27 mouse cellular contexts compared by ENCODE assay signal in the genomic region with DNA sequence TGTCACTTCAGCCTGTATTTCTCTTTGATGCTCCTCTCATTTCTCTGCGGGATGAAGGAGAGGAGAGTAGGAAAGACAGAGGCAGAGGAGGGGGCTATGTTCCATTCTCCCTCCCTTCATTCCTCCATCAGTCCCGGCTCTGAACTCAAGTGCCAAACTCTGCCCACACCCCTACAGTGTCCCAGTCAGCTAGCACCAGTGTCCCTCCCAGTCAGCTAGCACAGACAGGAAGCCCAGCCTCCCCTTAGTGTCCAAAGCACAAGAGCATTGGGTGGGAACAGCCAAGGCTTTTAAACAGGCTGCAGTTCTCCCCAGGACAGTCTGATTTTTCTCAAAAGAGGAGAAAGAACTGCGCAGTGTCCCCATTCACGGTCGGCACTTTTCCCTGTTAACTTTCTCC.
DNase-seq lines count a peak whose midpoint lies in the region; ATAC-seq and TF ChIP-seq lines count a peak whose summit lies in the region.
"Had no signal": no experiment of that assay in that cellular context is flagged by ENCODE, and none has a peak within 500 bp of the region (broad histone marks: within the 10 kb centered on the region; RNA-seq: fewer than 3 reads in every experiment).

No protein-coding gene starts in this region.

- DNase-seq in cerebellum, adult 11-12 months, result peak; percentile 12
- no peak for DNase-seq in cerebellum, adult 11 months
- peak; percentile 46 for DNase-seq in heart, embryonic 10.5 days (ENCODE audit: low spot score)
- DNase-seq in heart, adult 2 months, result no peak
- DNase-seq in limb, embryonic 10.5 days (ENCODE audit: low spot score), result no peak
- peak; percentile 9 for DNase-seq in stomach, postnatal 0 days (ENCODE audit: low spot score)
- DNase-seq: adrenal gland, postnatal 14 days; forebrain, postnatal 0 days; layer of hippocampus, adult 9-11 months; liver; lung, adult 2 months; lung, postnatal 10 days; right cerebral cortex, postnatal 4 days; thymus, adult 2 months; thymus, postnatal 36 days had no signal

- H3K27ac ChIP-seq in heart, embryonic 10.5 days, result no peak overlapping the region
- H3K27ac ChIP-seq in heart, adult 2 months, result no peak overlapping the region
- peak overlapping the region; percentile 86 for H3K27ac ChIP-seq in limb, embryonic 12.5 days
- no peak overlapping the region for H3K27ac ChIP-seq in limb, embryonic 10.5 days
- no peak overlapping the region for H3K27ac ChIP-seq in stomach, postnatal 0 days (replicated peaks)
- no peak overlapping the region for H3K27ac ChIP-seq in forebrain, embryonic 13.5 days
- H3K27ac ChIP-seq: heart, embryonic 15.5 days; hindbrain, embryonic 12.5 days; hindbrain, postnatal 0 days; intestine, embryonic 15.5 days; liver, embryonic 14.5 days; macrophage; midbrain, embryonic 13.5 days had no signal

- H3K9ac ChIP-seq in heart, adult 2 months (ENCODE audit: low read depth, low read length), result no peak overlapping the region
- H3K9ac ChIP-seq in limb, embryonic 12.5 days (replicated peaks), result no peak overlapping the region
- H3K9ac ChIP-seq in stomach, postnatal 0 days (ENCODE audit: low read length), result no peak overlapping the region
- H3K9ac ChIP-seq in forebrain, embryonic 13.5 days, result no peak overlapping the region
- H3K9ac ChIP-seq: forebrain, postnatal 0 days; heart, embryonic 15.5 days; hindbrain, embryonic 12.5 days; intestine, embryonic 15.5 days; liver, embryonic 14.5 days; midbrain, embryonic 13.5 days had no signal

- peak; percentile 40; the same call in 1 of the 2 replicates for ATAC-seq in limb, embryonic 12.5 days (ENCODE audit: insufficient number of reproducible peaks, insufficient read depth, low FRiP score, low TSS enrichment, low read depth)
- no peak for ATAC-seq in stomach, postnatal 0 days (ENCODE audit: low FRiP score, low TSS enrichment)
- no peak for ATAC-seq in forebrain, embryonic 13.5 days
- ATAC-seq: forebrain, postnatal 0 days; hindbrain, postnatal 0 days; intestine, embryonic 15.5 days; midbrain, embryonic 13.5 days; Patski had no signal

- TF ChIP-seq CTCF in heart, adult 2 months (IDR thresholded peaks at IDR 0.05), result no peak
- TF ChIP-seq CTCF in stomach, postnatal 0 days (IDR thresholded peaks at IDR 0.05; ENCODE audit: low read depth), result no peak

- H3K27me3 ChIP-seq in heart, embryonic 10.5 days (ENCODE audit: insufficient read depth, poor library complexity, severe bottlenecking), result no peaks in the 10 kb centered on the region
- no peaks in the 10 kb centered on the region for H3K27me3 ChIP-seq in heart, adult 2 months (ENCODE audit: control insufficient read depth, insufficient read depth, low read length)
- H3K27me3 ChIP-seq in limb, embryonic 12.5 days, result no peaks in the 10 kb centered on the region
- no peaks in the 10 kb centered on the region for H3K27me3 ChIP-seq in limb, embryonic 10.5 days (ENCODE audit: low read depth, poor library complexity, severe bottlenecking)
- H3K27me3 ChIP-seq in stomach, postnatal 0 days (ENCODE audit: control insufficient read depth, insufficient read depth, low read length), result no peaks in the 10 kb centered on the region
- H3K27me3 ChIP-seq in forebrain, embryonic 13.5 days, result no peaks in the 10 kb centered on the region
- H3K27me3 ChIP-seq: heart, embryonic 15.5 days; hindbrain, embryonic 12.5 days; intestine, embryonic 15.5 days; midbrain, embryonic 13.5 days; Patski had no signal

- no peaks in the 10 kb centered on the region for H3K9me3 ChIP-seq in heart, embryonic 10.5 days
- no peaks in the 10 kb centered on the region for H3K9me3 ChIP-seq in limb, embryonic 12.5 days
- no peaks in the 10 kb centered on the region for H3K9me3 ChIP-seq in limb, embryonic 10.5 days (replicated peaks)
- no peaks in the 10 kb centered on the region for H3K9me3 ChIP-seq in stomach, postnatal 0 days (ENCODE audit: control insufficient read depth, low read length)
- no peaks in the 10 kb centered on the region for H3K9me3 ChIP-seq in forebrain, embryonic 13.5 days (replicated peaks)
- H3K9me3 ChIP-seq: G1E; heart, embryonic 15.5 days; hindbrain, embryonic 12.5 days; intestine, embryonic 15.5 days; midbrain, embryonic 13.5 days had no signal

- no peak for TF ChIP-seq POLR2A in heart, adult 2 months (IDR thresholded peaks at IDR 0.05; ENCODE audit: insufficient read depth, low read depth, low read length)

- H3K4me3 ChIP-seq in heart, embryonic 10.5 days, result no peak overlapping the region
- H3K4me3 ChIP-seq in heart, adult 2 months, result no peak overlapping the region
- H3K4me3 ChIP-seq in limb, embryonic 12.5 days (replicated peaks), result no peak overlapping the region
- no peak overlapping the region for H3K4me3 ChIP-seq in limb, embryonic 10.5 days
- no peak overlapping the region for H3K4me3 ChIP-seq in stomach, postnatal 0 days (ENCODE audit: low read depth, low read length)
- H3K4me3 ChIP-seq in forebrain, embryonic 13.5 days, result no peak overlapping the region
- H3K4me3 ChIP-seq: erythroblast, embryonic 14.5 days; heart, embryonic 15.5 days; hindbrain, embryonic 12.5 days; intestine, embryonic 15.5 days; midbrain, embryonic 13.5 days had no signal

- intact Hi-C loops in heart, adult 2 months (cut with DNase I), result no loop called here

- 0 out of 2 replicates have a peak overlapping the region, but pooled peaks have one; percentile 13 for H3K4me2 ChIP-seq in limb, embryonic 12.5 days
- no peak overlapping the region for H3K4me2 ChIP-seq in stomach, postnatal 0 days (replicated peaks; ENCODE audit: low read depth)
- H3K4me2 ChIP-seq in forebrain, embryonic 13.5 days, result no peak overlapping the region
- H3K4me2 ChIP-seq: heart, embryonic 15.5 days; hindbrain, embryonic 12.5 days; intestine, embryonic 15.5 days; midbrain, embryonic 13.5 days had no signal

- no peaks in the 10 kb centered on the region for H3K36me3 ChIP-seq in heart, embryonic 10.5 days
- no peaks in the 10 kb centered on the region for H3K36me3 ChIP-seq in heart, adult 2 months (ENCODE audit: control insufficient read depth, insufficient read depth, low read length)
- H3K36me3 ChIP-seq in limb, embryonic 12.5 days, result no peaks in the 10 kb centered on the region
- H3K36me3 ChIP-seq in limb, embryonic 10.5 days, result no peaks in the 10 kb centered on the region
- no peaks in the 10 kb centered on the region for H3K36me3 ChIP-seq in stomach, postnatal 0 days (ENCODE audit: control insufficient read depth, insufficient read depth, low read length)
- H3K36me3 ChIP-seq in forebrain, embryonic 13.5 days (ENCODE audit: poor library complexity, severe bottlenecking), result no peaks in the 10 kb centered on the region
- H3K36me3 ChIP-seq: G1E; heart, embryonic 15.5 days; hindbrain, embryonic 12.5 days; intestine, embryonic 15.5 days; midbrain, embryonic 13.5 days had no signal

- no peaks in the 10 kb centered on the region for H3K79me2 ChIP-seq in heart, adult 2 months (replicated peaks; ENCODE audit: control insufficient read depth, insufficient read depth, low read length)

- H3K4me1 ChIP-seq in heart, embryonic 10.5 days, result no peaks in the 10 kb centered on the region
- H3K4me1 ChIP-seq in heart, adult 2 months (ENCODE audit: control insufficient read depth, insufficient read depth, low read length), result no peaks in the 10 kb centered on the region
- peaks cover 26% of the 10 kb centered on the region for H3K4me1 ChIP-seq in limb, embryonic 12.5 days (replicated peaks)
- peaks cover 3% of the 10 kb centered on the region for H3K4me1 ChIP-seq in limb, embryonic 10.5 days
- no peaks in the 10 kb centered on the region for H3K4me1 ChIP-seq in stomach, postnatal 0 days (replicated peaks; ENCODE audit: control insufficient read depth, insufficient read depth)
- no peaks in the 10 kb centered on the region for H3K4me1 ChIP-seq in forebrain, embryonic 13.5 days
- H3K4me1 ChIP-seq: heart, embryonic 15.5 days; hindbrain, embryonic 12.5 days; intestine, embryonic 15.5 days; midbrain, embryonic 13.5 days had no signal

- WGBS in heart, embryonic 10.5 days, result 64% methylated on average over 5 of the region's 5 CpGs
- WGBS in heart, adult 2 months, result 58% methylated on average over 5 of the region's 5 CpGs
- WGBS in limb, embryonic 12.5 days, result 29% methylated on average over 5 of the region's 5 CpGs
- WGBS in limb, embryonic 10.5 days, result 70% methylated on average over 5 of the region's 5 CpGs
- 65% methylated on average over 5 of the region's 5 CpGs for whole genome bisulfite sequencing in stomach, postnatal 0 days
- 55% methylated on average over 5 of the region's 5 CpGs for WGBS in forebrain, embryonic 13.5 days

- TF ChIP-seq EP300 in heart, adult 2 months (IDR thresholded peaks at IDR 0.05; ENCODE audit: insufficient read depth, low read depth, low read length), result no peak
- TF ChIP-seq EP300 in stomach, postnatal 0 days (optimal IDR thresholded peaks at IDR 0.05), result no peak

Comparison
In these comparisons a context has a peak if more than half of its experiments do, and no peak if none do; other contexts are left out.
1. DNase-seq: peak in cerebellum, adult 11-12 months (single experiment), heart, embryonic 10.5 days (single experiment) and stomach, postnatal 0 days (single experiment); none in cerebellum, adult 11 months (single experiment), heart, adult 2 months (0 of 2) and limb, embryonic 10.5 days (single experiment).